Mouse (Mus musculus) gastrocnemius, postnatal 4 days (tissue): ENCODE measurements around the gene Inpp5b. TPM values are rescaled to one million over a fixed set of nuclear protein-coding genes. Genes with fewer than 3 reads are reported as not detected.

Source experiments
- DNase-seq, 2 experiments: peaks; one replicate each; pipeline ENCODE4 v3.0.0; 2021 to 2022; ENCODE audit warnings: low spot score in 2 of 2, mixed read lengths in 2 of 2
- total RNA-seq, 2 experiments: library from RNA; stranded (reverse); gene quantifications; 2 replicates each; pipeline ENCODE4 v1.2.3; 2021

Inpp5b gene
- total RNA-seq, 2 experiments from 2014 or later, result 15.6 to 17.7 TPM

- DNase-seq, result no peak
Measured at GRCm38 (mm10) chr4:124808511-124808910, 66.9 kb downstream of the Inpp5b start.

GRCm38 (mm10) chr4:124809136-124809883 is 67.7 kb downstream of the Inpp5b start:
- DNase-seq, result no peak

- no peak for DNase-seq
Measured at GRCm38 (mm10) chr4:124810056-124810455, 68.4 kb downstream of the Inpp5b start.

GRCm38 (mm10) chr4:124811347-124811975 is 69.8 kb downstream of the Inpp5b start:
- no peak for DNase-seq

- DNase-seq, result no peak
Measured at GRCm38 (mm10) chr4:124815901-124816300, 74.3 kb downstream of the Inpp5b start.

GRCm38 (mm10) chr4:124817803-124818202 is 76.2 kb downstream of the Inpp5b start:
- DNase-seq, result no peak

GRCm38 (mm10) chr4:124818832-124819231 is 77.2 kb downstream of the Inpp5b start:
- DNase-seq, result no peak

- DNase-seq, result no peak
Measured at GRCm38 (mm10) chr4:124824967-124825366, 83.3 kb downstream of the Inpp5b start.

- no peak for DNase-seq
Measured at GRCm38 (mm10) chr4:124825371-124825965, 83.8 kb downstream of the Inpp5b start.

GRCm38 (mm10) chr4:124829671-124830070 is 88.0 kb downstream of the Inpp5b start:
- no peak for DNase-seq

- no peak for DNase-seq
Measured at GRCm38 (mm10) chr4:124832796-124833195, 91.1 kb downstream of the Inpp5b start.

GRCm38 (mm10) chr4:124838035-124838700 is 96.5 kb downstream of the Inpp5b start:
- no peak for DNase-seq

GRCm38 (mm10) chr4:124840998-124841397 is 99.3 kb downstream of the Inpp5b start:
- no peak for DNase-seq

GRCm38 (mm10) chr4:124843493-124843892 is 101.8 kb downstream of the Inpp5b start:
- peak in 1 of 2 experiments; percentile 25 for DNase-seq

- DNase-seq, result peak; percentile 75 to 83
Measured at GRCm38 (mm10) chr4:124847573-124847972, 105.9 kb downstream of the Inpp5b start.

GRCm38 (mm10) chr4:124849631-124850260 is 108.1 kb downstream of the Inpp5b start:
- peak; percentile 35 to 79 for DNase-seq

- DNase-seq, result peak; percentile 92 to 95
Measured at GRCm38 (mm10) chr4:124850261-124850913, 108.7 kb downstream of the Inpp5b start, which contains the start of gene Yrdc. Yrdc (plus strand) TSS chr4:124850679.
